Mouse (Mus musculus): ENCODE results near the gene 1700029I15Rik. TPM values are rescaled to one million over a fixed set of nuclear protein-coding genes. Genes with fewer than 3 reads are reported as not detected.

The 1700029I15Rik gene
- polyA plus RNA-seq, 1 experiment = 4.3 TPM

DNA sequence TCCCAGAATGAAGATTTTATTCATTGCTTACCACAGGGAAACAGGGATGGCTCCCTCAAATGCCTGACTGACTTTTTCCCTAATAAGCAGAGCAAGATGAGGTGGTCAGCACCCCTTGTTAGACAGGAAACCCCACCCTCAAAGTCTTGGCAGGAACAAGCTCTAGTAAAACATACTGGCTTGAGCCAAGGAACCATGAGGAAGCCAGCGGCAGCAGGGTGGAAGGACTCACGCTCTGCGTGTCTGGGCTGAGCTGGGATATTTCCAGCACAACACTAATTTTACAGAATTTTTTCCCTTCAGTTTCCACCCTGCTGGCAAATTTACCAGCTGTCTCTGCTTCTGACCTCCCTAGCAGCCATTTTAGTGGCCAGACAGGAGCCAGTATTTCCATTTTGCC lies 44.1 kb downstream of the 1700029I15Rik start:
- 46% methylated on average over 3 of the region's 3 CpGs for WGBS
- Histone ChIP-seq H3K4me1 (ENCODE audit: control insufficient read depth, insufficient read depth, low read length) (peaks cover 58% of the 10 kb centered on the region), H3K36me3 (ENCODE audit: control insufficient read depth, insufficient read depth, low read length) (no peaks in the 10 kb centered on the region), H3K27me3 (replicated peaks; ENCODE audit: control insufficient read depth, insufficient read depth, low read length) (no peaks in the 10 kb centered on the region), H3K27ac (ENCODE audit: insufficient read depth, low read depth, low read length) (peak overlapping the region; percentile 62), H3K4me3 (ENCODE audit: insufficient read depth, low read depth, low read length) (no peak overlapping the region)
- peak; percentile 60 for DNase-seq
- TF ChIP-seq POLR2A (IDR thresholded peaks at IDR 0.05; ENCODE audit: low read depth, low read length) = no peak
- no peak for TF ChIP-seq CTCF (conservative IDR thresholded peaks at IDR 0.05; ENCODE audit: insufficient read depth, insufficient read length, low read depth, low read length)

DNA sequence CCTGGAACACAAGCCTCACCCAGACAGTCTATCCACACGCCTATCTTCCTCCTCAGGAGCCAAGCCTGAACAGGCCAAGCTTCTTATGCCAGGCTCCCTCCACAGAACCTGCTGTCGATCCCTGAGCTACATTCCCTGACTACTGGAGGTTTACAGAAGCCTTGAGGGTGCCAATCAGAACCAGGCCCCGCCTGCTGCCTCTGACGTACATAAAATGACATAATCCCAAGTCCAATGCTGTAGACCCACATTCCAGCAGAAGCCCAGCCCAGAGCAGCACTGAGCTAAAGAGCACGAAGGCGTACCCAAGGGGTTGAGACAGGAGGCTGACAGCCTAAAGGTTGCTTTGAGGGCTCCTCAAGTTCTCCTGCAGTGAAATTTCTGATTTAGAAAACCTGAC lies 45.5 kb downstream of the 1700029I15Rik start:
- 21% methylated on average over 6 of the region's 6 CpGs for WGBS
- H3K36me3 ChIP-seq (ENCODE audit: control insufficient read depth, insufficient read depth, low read length) = no peaks in the 10 kb centered on the region
- TF ChIP-seq CTCF (conservative IDR thresholded peaks at IDR 0.05; ENCODE audit: insufficient read depth, insufficient read length, low read depth, low read length) = no peak
- TF ChIP-seq POLR2A (IDR thresholded peaks at IDR 0.05; ENCODE audit: low read depth, low read length) = peak; percentile 6
- DNase-seq = peak; percentile 91
- peaks cover 57% of the 10 kb centered on the region for H3K4me1 ChIP-seq (ENCODE audit: control insufficient read depth, insufficient read depth, low read length)
- H3K27me3 ChIP-seq (replicated peaks; ENCODE audit: control insufficient read depth, insufficient read depth, low read length) = no peaks in the 10 kb centered on the region
- no peak overlapping the region for H3K4me3 ChIP-seq (ENCODE audit: insufficient read depth, low read depth, low read length)
- peak overlapping the region; percentile 87 for H3K27ac ChIP-seq (ENCODE audit: insufficient read depth, low read depth, low read length)

DNA sequence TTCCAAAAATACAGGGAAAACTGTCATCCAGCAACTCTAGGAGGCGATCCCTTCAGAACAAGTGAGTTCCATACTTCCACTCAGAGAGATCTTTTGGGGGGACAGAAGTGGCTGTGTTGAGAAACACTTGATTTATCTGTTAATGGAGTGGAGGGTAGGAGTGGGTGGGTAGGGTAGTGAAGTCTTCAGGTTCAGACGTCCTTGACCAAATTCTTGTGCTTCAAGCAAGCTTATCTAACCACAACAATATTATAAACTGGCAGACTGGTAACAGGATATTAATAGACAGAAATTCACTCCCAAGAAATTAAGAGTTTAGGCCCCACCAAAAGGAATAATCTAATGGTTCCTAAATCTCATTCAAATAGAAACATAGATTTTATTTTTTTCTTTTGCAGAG lies 47.8 kb downstream of the 1700029I15Rik start:
- H3K4me3 ChIP-seq (ENCODE audit: insufficient read depth, low read depth, low read length) = no peak overlapping the region
- no peak for DNase-seq
- no peaks in the 10 kb centered on the region for H3K27me3 ChIP-seq (replicated peaks; ENCODE audit: control insufficient read depth, insufficient read depth, low read length)
- TF ChIP-seq POLR2A (IDR thresholded peaks at IDR 0.05; ENCODE audit: low read depth, low read length) (no peak), CTCF (conservative IDR thresholded peaks at IDR 0.05; ENCODE audit: insufficient read depth, insufficient read length, low read depth, low read length) (no peak)
- no peaks in the 10 kb centered on the region for H3K36me3 ChIP-seq (ENCODE audit: control insufficient read depth, insufficient read depth, low read length)
- H3K4me1 ChIP-seq (ENCODE audit: control insufficient read depth, insufficient read depth, low read length) = peaks cover 48% of the 10 kb centered on the region
- no peak overlapping the region for H3K27ac ChIP-seq (ENCODE audit: insufficient read depth, low read depth, low read length)
- WGBS = 71% methylated on average over 2 of the region's 2 CpGs

- H3K27ac ChIP-seq (ENCODE audit: insufficient read depth, low read depth, low read length) = peak overlapping the region; percentile 61
- DNase-seq = peak; percentile 65
- TF ChIP-seq POLR2A (IDR thresholded peaks at IDR 0.05; ENCODE audit: low read depth, low read length) (no peak), CTCF (conservative IDR thresholded peaks at IDR 0.05; ENCODE audit: insufficient read depth, insufficient read length, low read depth, low read length) (no peak)
- H3K36me3 ChIP-seq (ENCODE audit: control insufficient read depth, insufficient read depth, low read length) = no peaks in the 10 kb centered on the region
- no peaks in the 10 kb centered on the region for H3K27me3 ChIP-seq (replicated peaks; ENCODE audit: control insufficient read depth, insufficient read depth, low read length)
- peak overlapping the region; percentile 42; the same call in 1 of the 2 replicates for H3K4me3 ChIP-seq (ENCODE audit: insufficient read depth, low read depth, low read length)
- H3K4me1 ChIP-seq (ENCODE audit: control insufficient read depth, insufficient read depth, low read length) = peaks cover 45% of the 10 kb centered on the region
- WGBS = 49% methylated on average over 21 of the region's 21 CpGs
Observed at GRCm38 (mm10) chr2:92430723-92431541, 48.6 kb downstream of the 1700029I15Rik start.

DNA sequence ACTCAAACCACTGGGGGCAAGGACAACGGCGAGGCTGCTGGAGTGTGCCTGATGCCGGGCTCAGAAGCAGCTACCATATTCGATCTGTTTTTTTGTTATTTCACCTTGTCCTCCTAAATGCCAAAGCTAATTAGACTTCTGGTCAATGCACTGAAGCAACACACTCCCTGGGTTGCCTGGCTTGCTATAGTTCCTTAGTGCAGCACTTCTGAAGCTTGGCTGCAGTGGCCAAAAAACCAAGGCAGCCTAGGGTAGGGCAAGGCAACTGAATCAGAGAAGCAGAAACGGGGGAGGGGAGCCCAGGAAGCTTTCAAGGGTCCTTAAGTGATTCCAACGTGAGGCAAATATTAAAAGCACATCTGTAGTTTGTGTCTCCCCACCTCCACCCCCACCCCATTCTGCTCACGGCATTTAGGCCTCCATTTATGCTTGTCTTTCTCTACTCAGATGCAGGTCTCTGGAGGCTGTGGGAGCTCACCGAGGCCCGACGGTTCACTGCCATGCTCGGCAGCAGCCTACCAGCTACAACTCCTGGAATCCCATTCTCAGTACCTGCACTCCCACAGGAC lies 49.4 kb downstream of the 1700029I15Rik start:
- H3K4me1 ChIP-seq (ENCODE audit: control insufficient read depth, insufficient read depth, low read length) = peaks cover 43% of the 10 kb centered on the region
- no peaks in the 10 kb centered on the region for H3K27me3 ChIP-seq (replicated peaks; ENCODE audit: control insufficient read depth, insufficient read depth, low read length)
- TF ChIP-seq CTCF (conservative IDR thresholded peaks at IDR 0.05; ENCODE audit: insufficient read depth, insufficient read length, low read depth, low read length) = no peak
- no peak for TF ChIP-seq POLR2A (IDR thresholded peaks at IDR 0.05; ENCODE audit: low read depth, low read length)
- H3K4me3 ChIP-seq (ENCODE audit: insufficient read depth, low read depth, low read length) = peak overlapping the region; percentile 42
- 23% methylated on average over 11 of the region's 11 CpGs for WGBS
- H3K36me3 ChIP-seq (ENCODE audit: control insufficient read depth, insufficient read depth, low read length) = no peaks in the 10 kb centered on the region
- DNase-seq = peak; percentile 27
- peak overlapping the region; percentile 58 for H3K27ac ChIP-seq (ENCODE audit: insufficient read depth, low read depth, low read length)

GRCm38 (mm10) chr2:92432299-92433295 lies 50.3 kb downstream of the 1700029I15Rik start:
- peak; percentile 92 for DNase-seq
- Histone ChIP-seq H3K4me1 (ENCODE audit: control insufficient read depth, insufficient read depth, low read length) (peaks cover 40% of the 10 kb centered on the region), H3K27ac (ENCODE audit: insufficient read depth, low read depth, low read length) (peak overlapping the region; percentile 61)

More at GRCm38 (mm10) chr2:92432299-92433295, 50.3 kb downstream of the 1700029I15Rik start:
- no peaks in the 10 kb centered on the region for H3K36me3 ChIP-seq (ENCODE audit: control insufficient read depth, insufficient read depth, low read length)
- H3K4me3 ChIP-seq (ENCODE audit: insufficient read depth, low read depth, low read length) = peak overlapping the region; percentile 91
- TF ChIP-seq POLR2A (IDR thresholded peaks at IDR 0.05; ENCODE audit: low read depth, low read length) (no peak), CTCF (conservative IDR thresholded peaks at IDR 0.05; ENCODE audit: insufficient read depth, insufficient read length, low read depth, low read length) (no peak)
- H3K27me3 ChIP-seq (replicated peaks; ENCODE audit: control insufficient read depth, insufficient read depth, low read length) = no peaks in the 10 kb centered on the region
- 27% methylated on average over 17 of the region's 17 CpGs for WGBS

Measured in kidney, adult 2 months (tissue).